Mouse (Mus musculus) layer of hippocampus, postnatal 36 days (tissue): ENCODE results near the gene Mboat2. TPM values are rescaled to one million over a fixed set of nuclear protein-coding genes. Genes with fewer than 3 reads are reported as not detected.

Experiments used
- DNase-seq, 2 experiments: peaks; one replicate each; pipeline ENCODE4 v3.0.0; 2022
- total RNA-seq, 2 experiments: library from RNA; stranded (reverse); gene quantifications; 2 replicates each; pipeline ENCODE4 v1.2.3; 2021

Mboat2 gene
- 10 to 100 TPM; 84.1 to 84.8 TPM for total RNA-seq

DNA sequence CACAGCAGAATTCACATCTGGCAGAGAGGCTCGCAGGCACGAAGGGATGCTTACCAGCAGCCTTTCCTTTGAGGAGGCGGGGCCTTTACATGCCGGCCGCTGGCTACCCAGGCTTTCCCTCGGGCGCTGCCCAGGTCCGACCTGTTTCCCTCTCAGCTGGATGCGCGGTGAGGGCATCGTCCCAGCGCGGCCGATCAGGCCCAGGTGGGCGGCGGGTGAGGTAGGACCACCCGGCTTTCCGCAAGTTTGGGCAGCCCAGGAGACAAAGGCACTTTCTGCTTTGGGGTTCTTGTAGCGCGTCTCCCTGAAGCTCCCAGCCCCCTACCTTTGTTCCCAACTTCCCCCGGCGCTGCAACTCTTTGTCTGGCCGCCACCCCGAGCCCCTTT, at the start of gene Mboat2:
Gene Mboat2 (plus strand): TSS at position 114 of the 387 bp plus-strand sequence.
- peak in 1 of 2 experiments; percentile 61 for DNase-seq

DNA sequence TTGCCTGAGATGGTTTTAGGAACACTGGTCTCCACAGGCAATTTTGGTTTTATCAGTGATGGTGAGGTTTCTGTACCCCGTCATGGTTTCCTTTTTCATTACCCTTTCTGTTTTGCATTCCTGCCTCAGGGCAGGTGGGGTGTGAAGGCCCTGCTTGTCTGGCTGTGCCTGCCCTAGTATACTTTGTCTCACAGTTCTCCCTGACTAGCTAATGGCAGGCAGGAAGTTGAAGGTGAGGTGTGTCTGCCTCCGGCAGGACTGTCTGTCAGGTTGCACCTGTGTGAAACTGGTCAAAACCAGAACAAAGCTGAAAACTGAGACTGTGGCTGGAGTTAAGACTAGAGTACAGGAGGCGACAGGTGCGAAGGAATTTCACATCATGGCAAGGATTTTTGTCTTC, 46.9 kb upstream of the Mboat2 start:
- no peak for DNase-seq

DNA sequence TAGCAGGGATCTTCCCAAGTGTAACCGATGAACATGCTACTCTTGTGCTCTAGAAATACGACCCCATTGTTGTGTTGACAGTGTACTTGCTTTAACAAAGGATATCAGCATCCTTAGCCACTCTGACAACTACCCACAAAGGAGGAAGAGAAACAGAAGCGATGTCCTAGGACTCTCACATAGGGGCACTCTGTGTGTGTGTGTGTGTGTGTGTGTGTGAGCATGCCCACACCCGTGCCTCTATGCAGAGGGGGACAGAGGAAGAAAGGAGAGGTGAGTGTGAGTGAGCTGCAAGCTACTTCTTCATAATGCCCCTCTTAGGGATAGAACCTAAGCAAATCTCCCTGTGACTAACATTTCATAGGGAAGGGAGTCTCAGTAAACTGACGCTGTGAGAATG, 44.8 kb upstream of the Mboat2 start:
- DNase-seq: no peak

DNA sequence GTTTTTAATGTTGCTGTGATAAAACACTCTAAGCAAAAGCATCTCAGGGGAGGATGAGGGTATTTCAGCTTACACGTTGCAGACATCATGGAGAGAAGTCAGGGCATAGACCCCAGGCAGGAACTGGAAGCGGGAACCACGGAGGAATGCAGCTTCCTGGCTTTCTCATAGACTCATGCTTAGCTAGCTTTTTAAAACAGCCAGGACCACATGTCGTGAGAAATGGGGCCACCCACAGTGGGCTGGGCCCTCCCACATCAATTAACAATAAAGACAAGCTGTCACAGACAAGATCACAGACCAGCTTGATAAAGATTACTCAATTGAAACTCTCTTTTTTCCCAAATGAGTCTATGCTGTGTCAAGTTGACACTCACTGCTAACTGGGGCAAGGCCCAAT, 44.4 kb upstream of the Mboat2 start:
- DNase-seq: peak; percentile 12 to 15

DNA sequence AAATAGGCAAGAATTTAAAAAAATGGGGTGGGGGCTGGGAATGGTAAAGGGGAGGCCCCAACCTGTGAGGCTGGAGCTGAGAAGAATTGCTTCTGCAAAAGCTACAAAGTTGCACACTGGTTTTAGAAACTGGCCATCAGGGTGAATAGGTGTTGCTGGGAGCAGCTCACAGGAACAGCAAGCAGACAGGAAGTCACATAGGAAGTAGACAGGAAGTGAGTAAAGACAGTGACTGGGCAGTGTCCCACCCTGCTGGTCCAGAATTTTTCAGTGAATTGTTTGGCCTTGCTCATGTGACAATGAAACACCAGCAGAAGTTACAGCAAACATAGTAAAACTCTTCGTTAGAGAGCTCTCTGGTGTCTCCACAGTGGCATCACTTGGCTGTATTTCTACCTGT, 41.0 kb upstream of the Mboat2 start:
- DNase-seq: no peak

DNA sequence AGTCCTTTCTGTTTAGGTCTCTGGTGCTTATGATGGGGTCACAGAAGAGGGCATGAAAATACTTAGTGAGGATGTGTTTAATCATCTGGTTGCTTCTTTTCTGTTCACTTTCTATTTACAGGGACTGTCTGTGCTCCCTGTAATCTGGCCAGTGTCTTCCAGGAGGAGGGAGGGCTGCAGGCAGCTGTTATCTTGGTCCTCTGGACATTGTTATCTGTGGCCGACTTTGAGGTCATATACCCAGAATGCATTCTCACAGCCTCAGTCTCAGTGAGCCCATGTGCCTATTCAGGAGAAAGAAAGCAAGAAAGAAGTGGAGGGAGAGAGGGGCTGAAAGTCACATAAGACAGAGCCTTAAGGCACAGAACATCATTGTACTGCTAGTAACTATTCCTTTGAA, 19.4 kb upstream of the Mboat2 start:
- DNase-seq: no peak

DNA sequence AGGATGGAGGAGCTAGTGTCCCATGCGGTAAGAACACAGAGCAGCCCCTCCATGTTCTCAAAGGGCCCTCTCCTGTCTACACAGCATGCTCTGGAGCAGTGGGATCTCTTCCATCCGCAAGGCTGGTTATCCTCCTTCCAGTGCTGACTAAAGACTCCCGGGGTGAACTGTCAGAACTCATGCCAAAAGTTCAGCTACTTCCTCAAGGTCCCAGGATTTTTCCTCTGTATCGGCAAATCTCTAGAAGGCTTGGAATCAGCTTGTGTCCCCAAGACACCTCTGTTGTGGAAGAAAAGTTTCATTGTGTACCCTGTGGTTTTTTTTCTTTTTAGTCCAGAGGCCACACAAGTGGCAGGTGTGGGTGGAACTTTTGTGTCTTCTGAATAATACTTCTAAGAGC, 18.8 kb upstream of the Mboat2 start:
- no peak for DNase-seq

DNA sequence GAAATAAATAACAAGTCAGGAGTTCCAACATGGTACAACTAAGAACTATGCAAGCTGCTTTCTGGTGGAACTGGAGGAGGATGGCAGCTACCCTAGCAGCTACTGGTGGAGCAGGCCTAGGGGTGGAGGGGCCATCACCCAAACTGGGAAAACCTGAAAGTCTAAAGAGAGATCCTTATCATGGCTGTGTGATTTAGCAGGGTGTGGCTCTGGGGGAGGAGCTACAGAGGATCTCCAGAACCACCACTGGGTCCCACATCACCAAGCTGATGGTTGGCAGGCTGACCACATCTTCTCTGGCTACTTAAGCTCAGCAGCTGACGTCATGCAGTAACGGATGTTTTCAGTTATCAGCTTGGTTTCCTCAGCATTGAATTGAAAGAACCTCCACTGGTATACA, 7.8 kb upstream of the Mboat2 start:
- DNase-seq: no peak

DNA sequence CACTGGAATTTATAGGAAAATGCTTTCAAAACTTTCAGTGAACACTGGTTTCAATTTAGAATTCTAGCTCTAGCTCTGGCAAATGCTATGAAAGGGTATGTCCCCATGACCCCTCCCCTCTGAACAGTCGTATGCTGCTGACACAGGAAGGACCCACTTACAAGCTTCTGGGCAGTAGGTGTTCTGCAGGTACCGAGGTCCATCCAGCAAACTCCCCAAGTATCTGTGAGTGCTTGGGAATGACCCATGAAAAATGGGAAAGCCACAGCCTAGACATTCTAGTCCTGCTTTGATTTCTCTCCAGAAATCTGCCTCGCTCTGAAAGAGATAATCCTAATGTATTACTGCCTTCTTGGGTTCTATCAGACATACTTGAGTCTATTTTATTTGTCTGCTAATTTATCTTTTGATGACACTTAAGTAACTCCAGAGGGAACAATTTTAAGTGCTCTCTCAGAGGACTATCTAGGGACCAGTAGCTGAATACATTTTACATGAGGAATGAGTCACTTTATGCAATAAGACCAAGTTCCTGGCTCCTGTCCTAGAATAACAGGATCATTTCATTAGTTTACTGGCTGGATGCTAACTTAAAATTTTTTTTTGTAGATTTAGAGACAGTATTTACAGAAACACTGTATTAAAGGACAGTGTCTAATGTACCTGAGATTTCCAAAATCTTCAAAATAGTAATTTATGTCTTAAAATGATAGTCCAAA, 6.9 kb upstream of the Mboat2 start:
- DNase-seq: no peak

DNA sequence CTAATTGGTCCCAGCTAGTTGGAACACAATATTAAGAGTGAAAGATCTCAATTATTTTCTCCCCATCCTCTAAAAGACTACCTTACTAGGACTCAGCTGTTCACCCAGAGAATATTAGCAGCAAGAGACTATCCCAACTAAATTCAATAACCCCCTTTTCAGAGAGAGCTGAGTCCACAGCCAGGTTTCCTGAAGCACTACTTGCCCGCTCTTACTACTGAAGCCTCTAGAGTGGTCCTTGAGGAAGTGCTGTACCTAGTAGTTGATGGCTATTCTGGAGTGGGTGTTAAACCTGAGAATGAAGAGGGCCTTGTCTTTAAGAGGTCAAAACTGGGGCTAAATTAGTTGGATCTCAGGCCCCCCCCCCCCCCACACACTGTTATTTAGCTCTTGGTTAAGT, 593 bp upstream of the Mboat2 start:
- no peak for DNase-seq

DNA sequence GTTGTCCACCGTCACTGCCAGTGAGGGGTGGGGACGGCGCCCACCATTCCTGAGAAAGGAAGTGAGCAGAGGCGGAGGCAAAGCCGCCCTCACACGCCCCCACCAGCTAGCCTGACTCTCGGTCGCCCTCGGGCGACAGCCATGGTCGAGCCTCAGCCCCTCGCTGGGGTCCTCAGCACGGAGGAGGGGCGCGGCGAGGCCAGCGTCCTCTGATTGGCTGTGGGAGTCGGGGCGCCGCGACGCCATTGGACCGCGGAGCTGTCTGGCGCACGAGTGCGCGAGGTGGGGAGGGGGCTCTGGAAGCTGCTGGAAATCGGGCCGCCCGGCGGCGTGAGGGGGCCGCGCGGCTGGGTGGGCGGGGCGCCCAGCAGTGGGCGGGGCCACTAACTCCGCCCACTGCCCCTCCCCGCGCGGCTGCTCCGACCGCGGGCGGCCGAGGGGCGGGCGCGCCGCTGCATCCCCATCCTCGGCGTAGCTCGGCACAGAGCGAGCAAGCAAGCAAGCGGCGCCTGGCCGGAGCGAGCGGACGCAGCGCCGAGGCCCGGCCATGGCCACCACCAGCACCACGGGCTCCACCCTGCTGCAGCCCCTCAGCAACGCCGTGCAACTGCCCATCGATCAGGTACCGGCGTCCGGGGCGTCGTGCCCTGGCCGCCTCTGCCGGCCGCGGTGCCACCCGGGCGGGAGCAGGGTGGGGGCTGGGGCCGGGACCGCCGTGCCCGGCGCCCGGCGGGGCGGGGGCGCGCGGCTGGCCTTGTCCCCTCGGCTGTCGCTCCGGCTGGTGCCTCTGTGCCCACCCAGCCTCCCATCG, 679 bp downstream of the Mboat2 start:
- DNase-seq: peak; percentile 86 to 89

DNA sequence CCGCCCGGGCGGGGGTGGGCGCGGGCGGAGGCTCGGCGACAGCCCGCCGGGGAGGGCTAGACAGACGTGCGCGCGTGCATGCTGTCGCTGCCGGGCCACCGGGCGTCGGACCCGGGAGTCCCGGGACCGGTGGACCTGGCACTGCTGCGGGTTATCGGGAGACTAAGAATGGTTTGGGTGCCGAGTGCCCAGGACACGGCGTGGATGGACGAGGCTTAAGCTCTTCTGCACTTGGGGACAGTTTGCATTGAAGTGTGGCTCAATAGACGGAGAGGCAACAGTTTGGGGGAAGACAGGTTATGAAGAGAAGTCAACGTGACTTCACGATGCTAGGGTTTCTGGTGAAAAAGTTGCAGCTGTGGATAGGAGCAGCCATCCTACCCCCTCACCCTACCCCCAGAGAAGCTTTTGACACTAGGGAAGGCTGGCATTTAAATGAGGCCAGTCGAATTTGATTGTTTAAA, 1.3 kb downstream of the Mboat2 start:
- DNase-seq: no peak

DNA sequence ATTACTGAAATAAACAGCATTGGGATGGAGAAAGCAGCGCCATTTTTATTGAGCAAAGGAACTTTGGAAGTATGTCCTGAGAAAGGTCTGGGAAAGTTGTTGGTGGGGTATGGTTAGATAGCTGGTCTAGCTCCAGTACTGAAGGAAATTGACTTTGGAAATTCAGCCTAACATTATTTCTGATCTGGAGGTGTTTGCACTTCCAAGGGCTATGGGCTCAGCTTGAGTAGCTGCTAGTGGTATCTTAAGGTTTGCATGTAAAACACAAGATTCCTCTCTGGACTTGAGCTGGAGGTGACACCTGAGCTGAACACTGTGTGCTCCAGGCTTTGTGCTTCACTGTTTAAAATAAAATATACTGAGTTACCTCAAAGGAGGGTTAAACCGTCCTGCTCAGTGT, 1.8 kb downstream of the Mboat2 start:
- DNase-seq: no peak

DNA sequence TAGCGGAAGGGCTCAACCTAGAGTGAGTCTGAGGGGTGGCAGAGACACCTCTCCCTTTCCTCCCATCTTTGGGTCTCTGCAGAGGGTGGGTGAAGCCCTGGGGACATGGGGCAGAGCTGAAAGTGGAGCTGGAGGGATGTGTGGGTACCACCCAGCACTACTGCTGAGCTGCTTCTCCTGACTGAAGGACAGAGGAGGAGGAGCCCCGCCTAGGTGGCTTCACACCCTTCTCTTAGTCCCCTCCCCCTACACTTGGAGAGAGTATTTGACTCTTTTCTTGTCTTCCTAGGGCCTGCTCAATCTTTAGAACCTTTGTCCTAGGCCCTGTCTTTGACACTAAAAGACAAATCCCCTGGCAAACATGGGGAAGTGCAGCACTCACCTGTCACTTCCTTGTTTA, 7.3 kb downstream of the Mboat2 start:
- DNase-seq: no peak

DNA sequence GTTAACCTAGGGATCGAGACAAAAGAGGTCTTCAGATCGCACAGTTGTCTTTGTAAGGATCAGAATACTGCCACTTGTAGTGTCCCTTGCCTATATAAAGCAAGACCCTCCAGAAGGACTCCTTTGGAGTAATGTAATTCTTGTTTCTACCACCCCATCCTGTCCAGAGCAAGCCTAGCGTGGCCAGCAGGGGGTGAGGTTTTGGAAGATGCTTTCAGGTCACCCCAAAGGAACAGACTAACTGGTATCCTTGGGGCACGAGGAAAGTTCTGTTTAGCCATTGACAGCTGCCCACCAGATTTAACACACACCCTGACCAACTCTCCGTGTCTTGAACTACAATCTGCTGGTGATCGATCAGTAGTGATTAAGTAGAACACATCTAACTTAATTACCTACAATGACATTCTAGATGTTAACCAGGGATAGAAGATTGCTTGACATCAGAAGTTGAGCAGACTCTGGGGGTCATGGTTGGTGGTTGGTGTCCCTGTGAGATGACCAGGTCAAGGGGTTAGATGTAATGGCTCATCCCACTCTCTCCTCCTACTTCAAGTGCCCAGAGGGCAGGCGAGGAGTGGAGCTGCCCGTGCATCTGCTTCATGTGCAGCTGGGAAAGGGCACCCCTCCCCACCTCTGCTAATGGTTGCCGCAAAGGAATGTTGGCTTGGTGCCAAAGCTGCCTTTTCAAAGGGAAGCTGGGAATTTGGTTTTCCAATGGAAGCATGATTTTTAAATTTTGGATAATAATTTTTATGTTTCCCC, 10.6 kb downstream of the Mboat2 start:
- no peak for DNase-seq

DNA sequence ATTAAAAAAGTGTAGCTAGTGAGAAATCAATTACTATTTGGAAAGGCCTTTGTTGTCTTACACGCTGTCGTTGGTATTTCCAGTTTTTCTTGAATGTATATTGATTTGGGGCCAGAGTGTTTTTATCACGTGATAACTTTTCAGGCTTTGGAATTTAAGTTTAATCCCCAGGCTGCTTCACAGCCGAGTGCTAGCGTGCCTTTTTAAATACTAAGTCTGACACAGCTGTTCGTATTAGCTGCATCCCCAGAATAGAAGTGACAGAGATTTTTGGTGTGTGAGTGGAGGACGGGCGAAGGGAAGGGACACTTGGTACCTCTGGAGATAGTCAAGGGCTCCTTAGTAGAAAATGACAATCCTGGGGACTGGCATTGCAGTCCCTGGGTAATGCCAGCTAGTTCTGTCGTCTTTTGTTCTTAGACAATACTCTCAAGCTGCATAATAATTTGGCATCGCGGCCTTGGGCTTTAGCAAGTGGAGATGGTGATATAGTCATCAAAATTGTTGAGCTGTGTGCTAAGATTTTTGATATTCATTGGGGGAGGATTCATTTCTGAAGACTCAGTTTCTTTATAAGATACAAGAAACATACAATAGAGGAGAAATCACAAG, 11.7 kb downstream of the Mboat2 start:
- DNase-seq: no peak

DNA sequence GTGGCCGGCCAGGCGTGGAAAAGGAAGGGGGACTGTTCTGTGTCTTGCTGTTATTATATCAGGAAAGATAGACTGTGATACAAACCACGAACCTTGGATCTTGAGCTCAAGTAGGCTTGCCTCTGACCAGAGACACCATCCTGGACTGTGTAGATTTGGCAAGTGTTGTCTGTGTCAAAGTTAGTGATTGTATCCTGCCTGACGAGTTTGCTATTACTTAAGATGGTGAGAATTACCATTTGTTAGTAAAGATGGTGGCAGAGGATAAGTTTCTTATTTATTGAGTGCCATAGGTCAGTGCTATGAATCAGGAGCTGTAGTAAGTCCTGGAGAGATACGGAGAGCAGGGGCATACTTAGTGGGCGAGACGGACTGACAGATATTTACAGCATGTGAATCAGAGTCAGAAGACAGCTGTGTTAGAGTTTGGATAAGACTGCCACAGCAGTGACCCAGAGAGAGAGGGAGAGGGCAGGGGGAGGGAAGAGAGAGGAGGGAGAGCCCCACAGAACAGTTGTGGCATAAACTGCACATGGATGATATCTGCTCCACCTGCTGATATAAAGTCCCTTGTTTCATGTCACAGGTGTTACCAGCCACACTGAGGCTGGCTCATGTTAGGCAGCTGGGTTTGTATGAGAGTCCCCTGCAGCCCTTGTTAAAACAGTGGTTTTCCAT, 12.9 kb downstream of the Mboat2 start:
- DNase-seq: no peak

DNA sequence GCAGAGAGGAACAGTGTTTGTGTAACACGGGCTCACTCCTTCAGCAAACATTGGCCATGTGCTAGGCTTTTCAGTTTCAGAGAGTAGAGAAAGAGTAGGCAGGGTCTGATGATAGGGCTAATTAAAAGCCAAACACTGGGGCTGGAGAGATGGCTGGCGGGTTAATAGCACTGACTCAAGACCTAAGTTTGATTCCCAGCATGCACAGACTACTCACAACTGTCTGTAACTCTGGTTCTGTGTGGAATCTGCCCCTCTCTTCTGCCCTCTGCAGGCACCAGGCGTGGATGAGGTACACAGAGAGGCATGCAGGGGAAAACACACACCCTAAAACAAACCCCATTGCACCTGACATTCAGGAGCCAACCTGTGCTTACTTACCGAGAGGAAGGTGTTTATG, 14.7 kb downstream of the Mboat2 start:
- DNase-seq: no peak

DNA sequence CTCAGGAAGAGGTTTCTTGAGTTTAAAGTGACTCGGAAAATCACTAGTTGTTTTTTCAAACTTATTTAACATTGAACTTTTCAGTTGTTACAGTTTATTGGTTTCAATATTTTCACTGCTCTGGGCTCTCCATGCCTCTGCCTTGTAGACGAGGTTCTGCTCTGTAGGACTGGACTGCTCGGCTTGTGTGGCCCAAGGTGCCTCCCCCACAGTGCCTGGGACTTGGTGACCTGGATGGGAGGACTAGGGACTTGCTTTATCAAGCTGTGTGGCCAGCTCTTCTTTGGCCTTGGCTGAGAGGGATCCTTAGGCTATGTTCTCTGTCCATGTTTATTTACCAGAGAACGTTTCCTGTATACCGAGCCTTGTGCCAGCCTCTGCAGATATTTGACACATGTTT, 17.4 kb downstream of the Mboat2 start:
- DNase-seq: no peak

DNA sequence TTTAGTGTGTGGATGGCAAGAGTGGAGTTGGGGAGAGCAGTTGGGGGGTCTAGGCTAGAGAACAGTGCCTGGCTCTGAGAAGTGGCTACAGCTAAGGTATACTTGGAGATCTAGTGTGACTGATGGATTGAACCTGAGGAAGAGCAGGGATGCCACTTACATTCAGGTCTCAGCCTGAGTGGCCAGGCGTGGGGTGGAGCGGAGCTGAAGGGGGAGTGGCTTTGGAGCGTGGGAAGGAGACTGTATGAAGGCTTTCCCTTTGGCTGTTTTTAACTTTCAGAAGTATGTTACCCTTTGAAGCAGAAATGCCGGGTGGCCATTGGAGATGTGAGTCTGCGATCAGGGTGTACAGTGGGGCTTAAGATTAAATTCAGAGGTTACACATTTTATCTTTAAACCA, 26.7 kb downstream of the Mboat2 start:
- no peak for DNase-seq

DNA sequence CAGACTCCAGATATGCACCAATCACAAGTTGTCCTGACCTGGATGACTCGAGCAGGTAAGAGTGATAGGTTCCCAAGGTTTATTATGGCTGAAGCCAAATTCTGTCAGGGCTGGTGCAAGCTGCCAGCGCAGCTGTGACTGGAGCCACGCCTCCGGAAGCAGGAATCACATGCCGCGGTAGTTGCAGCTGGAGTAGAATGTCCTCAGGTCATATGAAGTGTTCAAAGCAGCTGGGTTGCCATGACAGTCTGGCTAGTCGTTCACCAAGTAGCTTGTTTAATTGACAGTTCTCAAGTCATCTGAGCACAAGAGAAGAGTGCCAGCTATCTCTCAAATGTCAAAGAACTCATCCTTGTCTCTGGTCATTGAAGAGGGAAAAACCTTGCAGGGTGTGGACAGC, 28.7 kb downstream of the Mboat2 start:
- no peak for DNase-seq

DNA sequence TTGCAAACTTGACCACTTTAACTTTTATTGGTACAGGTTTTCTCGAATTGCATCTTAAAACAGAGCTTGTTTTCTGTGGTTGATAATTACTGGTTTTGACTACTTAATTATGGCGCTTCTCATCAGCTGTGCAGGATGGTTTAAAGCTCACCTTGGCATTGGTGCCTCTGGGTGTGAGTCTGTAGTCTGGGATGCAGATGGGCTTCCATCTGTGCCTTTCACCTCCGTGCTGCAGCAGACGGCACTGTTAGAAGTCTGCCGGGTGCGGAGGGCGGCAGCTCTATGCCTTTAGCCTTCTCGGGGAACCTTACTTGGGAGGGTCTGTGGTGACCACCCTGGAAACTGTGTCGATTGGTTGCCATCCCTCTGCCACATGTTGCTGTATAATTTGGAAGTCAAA, 29.8 kb downstream of the Mboat2 start:
- DNase-seq: peak; percentile 29 to 32
